In genomic region chr4:49559915-49560772, GRCm38 (mm10) we compare ENCODE assay signal across 9 mouse cellular contexts. TPM values are rescaled to one million over a fixed set of nuclear protein-coding genes. Genes with fewer than 3 reads are reported as not detected.
DNase-seq lines count a peak whose midpoint lies in the region; ATAC-seq lines count a peak whose summit lies in the region.
"Had no signal": no experiment of that assay in that cellular context is flagged by ENCODE, and none has a peak within 500 bp of the region (broad histone marks: within the 10 kb centered on the region; RNA-seq: fewer than 3 reads in every experiment).

No protein-coding gene starts in this region.

- H3K4me1 ChIP-seq in forebrain, embryonic 14.5 days (ENCODE audit: control insufficient read depth, insufficient read depth, low read length), result peaks cover 4% of the 10 kb centered on the region
- 0 out of 2 replicates have a peak, but pooled peaks cover 5% of the 10 kb centered on the region for H3K4me1 ChIP-seq in hindbrain, embryonic 15.5 days (replicated peaks)
- H3K4me1 ChIP-seq in neural tube, embryonic 14.5 days (ENCODE audit: control insufficient read depth, insufficient read depth, low read length), result no peaks in the 10 kb centered on the region
- H3K4me1 ChIP-seq: heart, embryonic 13.5 days had no signal

- peak; percentile 96 for ATAC-seq in forebrain, embryonic 14.5 days
- ATAC-seq in hindbrain, embryonic 15.5 days (ENCODE audit: low FRiP score, low read depth), result peak; percentile 66; the same call in 1 of the 2 replicates
- ATAC-seq in neural tube, embryonic 14.5 days (ENCODE audit: low read depth), result peak; percentile 49; the same call in 1 of the 2 replicates

- no peak overlapping the region for H3K9ac ChIP-seq in forebrain, embryonic 14.5 days (ENCODE audit: low read length)
- no peak overlapping the region for H3K9ac ChIP-seq in hindbrain, embryonic 15.5 days
- H3K9ac ChIP-seq in neural tube, embryonic 14.5 days (replicated peaks; ENCODE audit: low read depth, low read length), result no peak overlapping the region
- H3K9ac ChIP-seq: heart, embryonic 13.5 days had no signal

- no peaks in the 10 kb centered on the region for H3K9me3 ChIP-seq in forebrain, embryonic 14.5 days (replicated peaks; ENCODE audit: control insufficient read depth, low read length)
- H3K9me3 ChIP-seq in hindbrain, embryonic 15.5 days, result no peaks in the 10 kb centered on the region
- H3K9me3 ChIP-seq in neural tube, embryonic 14.5 days (ENCODE audit: control insufficient read depth, low read length), result no peaks in the 10 kb centered on the region
- H3K9me3 ChIP-seq: heart, embryonic 13.5 days had no signal

- peak; percentile 16 for DNase-seq in 3134 (ENCODE audit: extremely low read depth, insufficient read length, low spot score)
- peak; percentile 31 to 76 for DNase-seq in adrenal gland, adult (ENCODE audit: inconsistent age in 2 of 2, low spot score in 1 of 2)
- DNase-seq in forebrain, embryonic 14.5 days (ENCODE audit: low spot score), result peak; percentile 73
- DNase-seq in layer of hippocampus, adult 9-10 months (ENCODE audit: low spot score), result peak; percentile 11
- DNase-seq in urinary bladder, postnatal 4 days (ENCODE audit: low spot score in 2 of 2), result no peak
- no peak for DNase-seq in urinary bladder, postnatal 25 days (ENCODE audit: low spot score)

- no peak overlapping the region for H3K27ac ChIP-seq in forebrain, embryonic 14.5 days (ENCODE audit: low read depth, low read length)
- H3K27ac ChIP-seq in hindbrain, embryonic 15.5 days (replicated peaks), result no peak overlapping the region
- H3K27ac ChIP-seq in neural tube, embryonic 14.5 days (ENCODE audit: low read depth, low read length), result no peak overlapping the region
- H3K27ac ChIP-seq: heart, embryonic 13.5 days had no signal

- no peaks in the 10 kb centered on the region for H3K27me3 ChIP-seq in forebrain, embryonic 14.5 days (replicated peaks; ENCODE audit: control insufficient read depth, insufficient read depth, low read length)
- H3K27me3 ChIP-seq in hindbrain, embryonic 15.5 days, result no peaks in the 10 kb centered on the region
- H3K27me3 ChIP-seq in neural tube, embryonic 14.5 days (ENCODE audit: control insufficient read depth, insufficient read depth, low read length), result no peaks in the 10 kb centered on the region
- H3K27me3 ChIP-seq: heart, embryonic 13.5 days had no signal

- peak overlapping the region; percentile 10; the same call in 1 of the 2 replicates for H3K4me2 ChIP-seq in forebrain, embryonic 14.5 days (ENCODE audit: low read length)
- 0 out of 2 replicates have a peak overlapping the region, but pooled peaks have one; percentile 6 for H3K4me2 ChIP-seq in hindbrain, embryonic 15.5 days
- H3K4me2 ChIP-seq in neural tube, embryonic 14.5 days (ENCODE audit: low read depth, low read length), result no peak overlapping the region
- H3K4me2 ChIP-seq: heart, embryonic 13.5 days had no signal

- no peak overlapping the region for H3K4me3 ChIP-seq in forebrain, embryonic 14.5 days (ENCODE audit: low read depth, low read length)
- no peak overlapping the region for H3K4me3 ChIP-seq in hindbrain, embryonic 15.5 days
- no peak overlapping the region for H3K4me3 ChIP-seq in neural tube, embryonic 14.5 days (ENCODE audit: low read depth, low read length)
- H3K4me3 ChIP-seq: heart, embryonic 13.5 days had no signal

- no peaks in the 10 kb centered on the region for H3K36me3 ChIP-seq in forebrain, embryonic 14.5 days (ENCODE audit: control insufficient read depth, insufficient read depth, low read length)
- no peaks in the 10 kb centered on the region for H3K36me3 ChIP-seq in hindbrain, embryonic 15.5 days
- H3K36me3 ChIP-seq in neural tube, embryonic 14.5 days (ENCODE audit: control insufficient read depth, insufficient read depth, low read length), result no peaks in the 10 kb centered on the region
- H3K36me3 ChIP-seq: heart, embryonic 13.5 days had no signal

- WGBS in forebrain, embryonic 14.5 days, result 55% methylated on average over 20 of the region's 20 CpGs
- WGBS in hindbrain, embryonic 15.5 days, result 59% methylated on average over 20 of the region's 20 CpGs
- WGBS in neural tube, embryonic 14.5 days, result 68% methylated on average over 20 of the region's 20 CpGs

RNA-seq across cellular contexts. Expression of gene Aldob, which starts 10.8 kb away (rescaled TPM):
- 0.15 and 0.27 TPM in 2 replicates for polyA plus RNA-seq in forebrain, embryonic 14.5 days (2014; fragmentation: Nextera tagmentation; extraction: Ambion mirVana)
- polyA plus RNA-seq in hindbrain, embryonic 15.5 days (2015; fragmentation: Nextera tagmentation; extraction: Ambion mirVana), result 0.43 and 0.47 TPM in 2 replicates
- polyA plus RNA-seq in neural tube, embryonic 14.5 days (2014; fragmentation: Nextera tagmentation; extraction: Ambion mirVana), result 0.45 and 0.91 TPM in 2 replicates

RNA-seq across cellular contexts. Expression of gene Tmem246, which starts 37.5 kb away (rescaled TPM):
- 53.6 and 61.1 TPM in 2 replicates for polyA plus RNA-seq in forebrain, embryonic 14.5 days (2014; fragmentation: Nextera tagmentation; extraction: Ambion mirVana)
- polyA plus RNA-seq in hindbrain, embryonic 15.5 days (2015; fragmentation: Nextera tagmentation; extraction: Ambion mirVana), result 118 and 128 TPM in 2 replicates
- polyA plus RNA-seq in neural tube, embryonic 14.5 days (2014; fragmentation: Nextera tagmentation; extraction: Ambion mirVana), result 111 and 138 TPM in 2 replicates

RNA-seq across cellular contexts. Expression of gene Zfp189, which starts 39.2 kb away (rescaled TPM):
- 14.4 and 18.3 TPM in 2 replicates for polyA plus RNA-seq in forebrain, embryonic 14.5 days (2014; fragmentation: Nextera tagmentation; extraction: Ambion mirVana)
- 11.3 and 11.8 TPM in 2 replicates for polyA plus RNA-seq in hindbrain, embryonic 15.5 days (2015; fragmentation: Nextera tagmentation; extraction: Ambion mirVana)
- 13.0 and 14.5 TPM in 2 replicates for polyA plus RNA-seq in neural tube, embryonic 14.5 days (2014; fragmentation: Nextera tagmentation; extraction: Ambion mirVana)

RNA-seq across cellular contexts. Expression of gene Mrpl50, which starts 39.3 kb away (rescaled TPM):
- 81.0 and 91.9 TPM in 2 replicates for polyA plus RNA-seq in forebrain, embryonic 14.5 days (2014; fragmentation: Nextera tagmentation; extraction: Ambion mirVana)
- 72.5 and 72.9 TPM in 2 replicates for polyA plus RNA-seq in hindbrain, embryonic 15.5 days (2015; fragmentation: Nextera tagmentation; extraction: Ambion mirVana)
- 79.1 and 83.1 TPM in 2 replicates for polyA plus RNA-seq in neural tube, embryonic 14.5 days (2014; fragmentation: Nextera tagmentation; extraction: Ambion mirVana)

RNA-seq across cellular contexts. Expression of gene Baat, which starts 53.8 kb away (rescaled TPM):
- polyA plus RNA-seq in forebrain, embryonic 14.5 days (2014; fragmentation: Nextera tagmentation; extraction: Ambion mirVana), result not detected in 2 replicates
- polyA plus RNA-seq in hindbrain, embryonic 15.5 days (2015; fragmentation: Nextera tagmentation; extraction: Ambion mirVana), result not detected in 2 replicates
- not detected in 2 replicates for polyA plus RNA-seq in neural tube, embryonic 14.5 days (2014; fragmentation: Nextera tagmentation; extraction: Ambion mirVana)

Comparison
In these comparisons a context has a peak if more than half of its experiments do, and no peak if none do; other contexts are left out.
1. DNase-seq: peak in 3134 (single experiment), adrenal gland, adult (2 of 2), forebrain, embryonic 14.5 days (single experiment) and layer of hippocampus, adult 9-10 months (single experiment); none in urinary bladder, postnatal 4 days (0 of 2) and urinary bladder, postnatal 25 days (single experiment).
2. Peak in every context shown above with its lines, with median percentiles within 50 percentile points of each other: ATAC-seq.